Mouse (Mus musculus) heart, adult 2 months (tissue): ENCODE results near the gene Dnah3. TPM values are rescaled to one million over a fixed set of nuclear protein-coding genes. Genes with fewer than 3 reads are reported as not detected.

Experiments
- DNase-seq, 2 experiments: peaks; one replicate each; pipeline ENCODE4 v3.0.0; 2021
- H3K27ac ChIP-seq: fragments of 200-600 bp; 2 replicates; pipeline ENCODE4 v1.8.1; 2022
- H3K27me3 ChIP-seq: fragments of 200-500 bp; 2 replicates; pipeline ENCODE4 v1.6.1; 2012; ENCODE audit warnings: mild to moderate bottlenecking, low read length, inconsistent platforms, mixed read lengths; ENCODE audit not compliant: control insufficient read depth, insufficient read depth
- H3K36me3 ChIP-seq: fragments of 200-500 bp; 2 replicates; pipeline ENCODE4 v1.6.1; 2012; ENCODE audit warnings: low read length, inconsistent platforms; ENCODE audit not compliant: control insufficient read depth, insufficient read depth
- H3K4me1 ChIP-seq: fragments of 200-500 bp; 2 replicates; pipeline ENCODE4 v1.6.1; 2011; ENCODE audit warnings: low read length; ENCODE audit not compliant: control insufficient read depth, insufficient read depth
- H3K4me3 ChIP-seq: fragments of 200-600 bp; 2 replicates; pipeline ENCODE4 v1.8.1; 2022
- H3K79me2 ChIP-seq: fragments of 200-500 bp; replicated peaks from 2 replicates; pipeline ENCODE4 v1.6.1; 2012; ENCODE audit warnings: mild to moderate bottlenecking, inconsistent platforms, low read length, moderate library complexity, mixed read lengths; ENCODE audit not compliant: control insufficient read depth, insufficient read depth
- H3K9ac ChIP-seq: fragments of 200-500 bp; 2 replicates; pipeline ENCODE4 v1.6.1; 2012; ENCODE audit warnings: low read depth, mild to moderate bottlenecking, control low read depth, inconsistent platforms, low read length, mixed read lengths
- CTCF ChIP-seq: fragments of 200-600 bp; IDR thresholded peaks from 2 replicates; pipeline ENCODE4 v1.8.1; 2022; ENCODE audit warnings: antibody characterized with exemption, mild to moderate bottlenecking, moderate library complexity
- EP300 ChIP-seq: fragments of 200-500 bp; IDR thresholded peaks from 2 replicates; pipeline ENCODE4 v1.6.1; 2011; ENCODE audit warnings: low read depth, low read length, control low read depth; ENCODE audit not compliant: insufficient read depth
- POLR2A ChIP-seq: fragments of 200-500 bp; IDR thresholded peaks from 2 replicates; pipeline ENCODE4 v1.6.1; 2011; ENCODE audit warnings: mild to moderate bottlenecking, low read depth, low read length, control low read depth; ENCODE audit not compliant: insufficient read depth
- WGBS: fragments of 180-500 bp; shearing (Covaris S2); methylation state at CpG from one replicate; pipeline ENCODE4 v1.1.7; 2018; 5-methylcytosine and 5-hydroxymethylcytosine counted together
- intact Hi-C: fragments of 180-260 bp; cut with DNase I; formaldehyde crosslinking; loops from one replicate; pipeline ENCODE4 v1.15.1; 2025
- polyA plus RNA-seq: library from polyadenylated mRNA; depleted of rRNA; stranded (reverse); fragments of >200 nt; gene quantifications from 2 replicates; pipeline ENCODE4 v1.2.3, GENCODE M21; 2012
- total RNA-seq, 2 experiments: library from RNA; stranded (reverse); gene quantifications; 2 replicates each; pipeline ENCODE4 v1.2.3; 2021

The Dnah3 gene
- total and polyA plus RNA-seq, 3 experiments = 0.59 TPM; not detected in 2

GRCm38 (mm10) chr7:120103019-120103567 lies 8.0 kb upstream of the Dnah3 start:
- DNase-seq = peak; percentile 37 to 55
- H3K4me3 ChIP-seq = peak overlapping the region; percentile 77
- TF ChIP-seq EP300 (no peak), POLR2A (peak; percentile 44; the same call in 1 of the 2 replicates)
- H3K9ac ChIP-seq = peak overlapping the region; percentile 78
- H3K27ac ChIP-seq = peak overlapping the region; percentile 72
- 7% methylated on average over 25 of the region's 25 CpGs for WGBS
- no peaks in the 10 kb centered on the region for H3K27me3 ChIP-seq
- H3K4me1 ChIP-seq = peaks cover 1% of the 10 kb centered on the region; the same call in 1 of the 2 replicates
- H3K79me2 ChIP-seq = no peaks in the 10 kb centered on the region
- intact Hi-C loops = loop anchor here (2.0 to 5.0 kb wide), 2 partner anchors 254 to 381 kb away; partner anchors contain the start of gene Thumpd1
- peaks cover 9% of the 10 kb centered on the region; the same call in 1 of the 2 replicates for H3K36me3 ChIP-seq

GRCm38 (mm10) chr7:120102164-120102972 lies 7.3 kb upstream of the Dnah3 start, which contains the start of gene Tmem159:
Tmem159 (plus strand) TSS chr7:120102353.
- peaks cover 9% of the 10 kb centered on the region; the same call in 1 of the 2 replicates for H3K36me3 ChIP-seq
- 0 out of 2 replicates have a peak, but pooled peaks have one; percentile 7 for TF ChIP-seq CTCF
- TF ChIP-seq POLR2A = peak; percentile 92
- no peak for TF ChIP-seq EP300
- DNase-seq = peak; percentile 90 to 92
- no peaks in the 10 kb centered on the region for H3K27me3 ChIP-seq
- peak within 1 kb of the TSS; percentile 72 for H3K27ac ChIP-seq
- H3K4me3 ChIP-seq = peak within 1 kb of the TSS; percentile 77
- 1% methylated on average over 42 of the region's 42 CpGs for WGBS
- H3K9ac ChIP-seq = peak within 1 kb of the TSS; percentile 78
- intact Hi-C loops = loop anchor here (2.0 to 5.0 kb wide), 2 partner anchors 254 to 380 kb away; partner anchors contain the start of gene Thumpd1
- no peaks in the 10 kb centered on the region for H3K79me2 ChIP-seq
- H3K4me1 ChIP-seq = peaks cover 1% of the 10 kb centered on the region; the same call in 1 of the 2 replicates

DNA sequence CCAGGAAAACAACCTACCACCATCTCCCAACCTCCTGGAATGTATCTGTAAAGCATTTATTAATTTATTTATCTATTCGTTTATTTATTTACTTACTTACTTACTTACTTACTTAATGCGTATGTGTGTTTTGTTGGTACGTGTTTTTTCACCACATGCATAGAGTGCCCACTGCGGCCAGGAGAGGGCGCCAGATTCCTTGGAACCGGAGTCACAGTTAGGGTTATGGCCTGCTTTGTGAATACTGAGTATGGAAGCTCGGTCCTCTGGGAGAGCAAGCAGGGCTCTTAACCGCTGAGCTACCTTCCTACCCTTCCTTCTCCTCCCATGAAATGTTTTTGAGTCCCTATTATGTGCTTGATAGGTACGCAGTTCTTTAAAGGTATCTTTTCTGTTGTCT lies 3.3 kb upstream of the Dnah3 start:
- H3K4me1 ChIP-seq = peaks cover 2% of the 10 kb centered on the region; the same call in 1 of the 2 replicates
- intact Hi-C loops = loop anchor here (1.0 to 10.0 kb wide), 2 partner anchors 106 to 229 kb away; partner anchors contain the start of genes Abca14 and Crym
- no peak overlapping the region for H3K9ac ChIP-seq
- H3K36me3 ChIP-seq = peaks cover 1% of the 10 kb centered on the region; the same call in 1 of the 2 replicates
- DNase-seq = peak; percentile 69 to 80
- no peak for TF ChIP-seq POLR2A
- TF ChIP-seq CTCF = peak; percentile 79
- whole genome bisulfite sequencing = 26% methylated on average over 9 of the region's 9 CpGs
- H3K79me2 ChIP-seq = no peaks in the 10 kb centered on the region
- H3K4me3 ChIP-seq = no peak overlapping the region
- no peaks in the 10 kb centered on the region for H3K27me3 ChIP-seq
- H3K27ac ChIP-seq = no peak overlapping the region

- H3K27ac ChIP-seq = no peak overlapping the region
- no peaks in the 10 kb centered on the region for H3K79me2 ChIP-seq
- peaks cover 2% of the 10 kb centered on the region; the same call in 1 of the 2 replicates for H3K4me1 ChIP-seq
- DNase-seq = peak; percentile 58 to 65
- 7% methylated on average over 7 of the region's 7 CpGs for WGBS
- H3K27me3 ChIP-seq = no peaks in the 10 kb centered on the region
- no peak overlapping the region for H3K4me3 ChIP-seq
- TF ChIP-seq POLR2A (no peak), CTCF (peak; percentile 71)
- intact Hi-C loops = loop anchor here (1.0 to 10.0 kb wide), 2 partner anchors 107 to 229 kb away; partner anchors contain the start of genes Abca14 and Crym
- no peak overlapping the region for H3K9ac ChIP-seq
- H3K36me3 ChIP-seq = peaks cover 2% of the 10 kb centered on the region; the same call in 1 of the 2 replicates
These were observed 2.8 kb upstream of the Dnah3 start for GRCm38 (mm10) chr7:120097845-120098244.

DNA sequence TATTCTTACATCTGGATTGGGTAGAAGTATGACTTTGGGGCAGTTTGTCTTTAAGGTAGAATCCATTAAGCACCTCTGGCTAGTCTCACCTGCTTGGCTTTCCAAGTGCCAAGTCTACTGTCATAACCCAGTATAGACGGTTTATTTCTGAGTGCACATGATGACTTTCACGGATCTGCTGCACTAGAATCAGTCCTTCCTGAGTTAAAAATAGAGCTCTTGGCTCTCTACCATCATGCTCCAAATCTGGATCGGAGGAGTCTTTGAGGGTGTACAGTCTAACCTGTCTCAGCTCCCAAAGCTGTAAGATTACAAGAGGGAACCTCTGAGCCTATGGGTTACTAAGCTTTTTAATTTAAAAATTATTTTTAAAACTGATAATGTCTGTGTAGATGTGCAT lies 864 bp downstream of the Dnah3 start:
- no peaks in the 10 kb centered on the region for H3K27me3 ChIP-seq
- no peak overlapping the region for H3K27ac ChIP-seq
- H3K9ac ChIP-seq = no peak overlapping the region
- DNase-seq = no peak
- H3K79me2 ChIP-seq = no peaks in the 10 kb centered on the region
- intact Hi-C loops = loop anchor here (10.0 kb wide), 1 partner anchor 111 kb away; the partner anchor contains the start of genes Abca14 and Crym
- H3K4me3 ChIP-seq = no peak overlapping the region
- TF ChIP-seq CTCF = no peak
- no peak for TF ChIP-seq POLR2A
- TF ChIP-seq EP300 = no peak
- H3K36me3 ChIP-seq = peaks cover 2% of the 10 kb centered on the region; the same call in 1 of the 2 replicates
- 19% methylated on average over 3 of the region's 3 CpGs for WGBS
- peaks cover 2% of the 10 kb centered on the region; the same call in 1 of the 2 replicates for H3K4me1 ChIP-seq
